Mouse (Mus musculus) liver, embryonic 14.5 days (tissue): Measurements from ENCODE around the gene Cstf3.

Source experiments
- CTCF ChIP-seq: IDR thresholded peaks from 2 replicates; pipeline ENCODE4 v1.5.1; 2016; ENCODE audit warnings: antibody characterized with exemption, low read depth, control low read depth
- EP300 ChIP-seq: IDR thresholded peaks from 2 replicates; pipeline ENCODE4 v1.6.1; 2016; ENCODE audit warnings: antibody characterized with exemption, low read depth

DNA sequence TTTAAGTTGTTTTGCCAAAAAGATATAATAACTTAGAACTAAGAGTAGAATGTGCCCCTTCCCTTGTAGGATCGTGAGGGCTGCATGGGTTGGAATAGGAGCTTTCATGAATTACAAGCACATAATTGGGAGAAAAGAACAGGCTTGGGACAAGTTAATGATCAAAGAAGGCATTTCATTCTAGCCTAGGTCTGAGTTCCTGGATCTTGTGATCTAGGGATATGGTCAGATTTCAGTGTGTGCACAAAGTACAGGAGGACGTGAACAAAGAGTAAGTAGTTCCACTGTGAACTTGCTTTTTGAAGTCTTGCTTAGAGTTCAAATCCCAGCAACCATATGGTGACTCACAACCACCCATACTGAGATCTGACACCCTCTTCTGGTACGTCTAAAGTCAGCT, 87.0 kb downstream of the Cstf3 start:
- TF ChIP-seq CTCF (no peak), EP300 (no peak)
